8 mouse cellular contexts compared by ENCODE assay signal in the genomic region with DNA sequence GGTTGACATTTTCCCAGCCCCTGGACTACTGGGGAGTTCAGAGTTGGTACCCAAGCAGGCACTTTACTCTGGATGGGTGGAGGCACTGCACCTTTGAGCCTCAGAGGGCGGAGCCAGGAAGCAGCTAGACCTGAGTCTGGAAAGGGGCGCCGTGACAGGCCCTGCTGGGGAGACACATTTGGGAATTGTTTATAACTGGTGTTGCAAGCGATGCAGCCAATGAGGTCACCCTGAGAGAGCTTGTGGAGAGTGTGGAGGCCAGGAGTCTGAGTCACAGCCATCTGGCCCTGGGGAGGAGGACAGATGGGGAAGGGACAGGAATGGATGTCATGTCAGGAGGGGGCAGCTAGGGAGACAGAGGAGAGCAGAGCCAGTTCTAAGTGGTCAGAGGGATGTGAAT.
DNase-seq lines count a peak whose midpoint lies in the region; ATAC-seq and TF ChIP-seq lines count a peak whose summit lies in the region.

No protein-coding gene starts in this region.

- peaks cover 17% of the 10 kb centered on the region for H3K4me1 ChIP-seq in hindbrain, embryonic 11.5 days (replicated peaks; ENCODE audit: control insufficient read depth, insufficient read depth, low read length)
- H3K4me1 ChIP-seq in hindbrain, embryonic 14.5 days (replicated peaks; ENCODE audit: control insufficient read depth, insufficient read depth, low read length) = peaks cover 57% of the 10 kb centered on the region
- H3K4me1 ChIP-seq in embryonic facial prominence, embryonic 12.5 days = peaks cover 47% of the 10 kb centered on the region
- H3K4me1 ChIP-seq in heart, embryonic 16.5 days (ENCODE audit: control insufficient read depth, insufficient read depth, low read length) = peaks cover 89% of the 10 kb centered on the region
- peaks cover 39% of the 10 kb centered on the region for H3K4me1 ChIP-seq in lung, embryonic 14.5 days (ENCODE audit: insufficient read depth)

- no peaks in the 10 kb centered on the region for H3K27me3 ChIP-seq in hindbrain, embryonic 11.5 days (ENCODE audit: control insufficient read depth, insufficient read depth, low read length)
- no peaks in the 10 kb centered on the region for H3K27me3 ChIP-seq in hindbrain, embryonic 14.5 days (ENCODE audit: control insufficient read depth, insufficient read depth, low read length)
- H3K27me3 ChIP-seq in Patski = no peaks in the 10 kb centered on the region
- no peaks in the 10 kb centered on the region for H3K27me3 ChIP-seq in embryonic facial prominence, embryonic 12.5 days
- H3K27me3 ChIP-seq in heart, embryonic 16.5 days (ENCODE audit: control insufficient read depth, insufficient read depth, low read length) = no peaks in the 10 kb centered on the region
- H3K27me3 ChIP-seq in lung, embryonic 14.5 days (ENCODE audit: insufficient read depth, low read length) = no peaks in the 10 kb centered on the region

- H3K9me3 ChIP-seq in hindbrain, embryonic 11.5 days (ENCODE audit: control insufficient read depth, low read length) = no peaks in the 10 kb centered on the region
- H3K9me3 ChIP-seq in hindbrain, embryonic 14.5 days (ENCODE audit: control insufficient read depth, low read length) = no peaks in the 10 kb centered on the region
- H3K9me3 ChIP-seq in embryonic facial prominence, embryonic 12.5 days = no peaks in the 10 kb centered on the region
- no peaks in the 10 kb centered on the region for H3K9me3 ChIP-seq in heart, embryonic 16.5 days (replicated peaks; ENCODE audit: control insufficient read depth, low read length)
- H3K9me3 ChIP-seq in lung, embryonic 14.5 days (ENCODE audit: low read depth, low read length) = no peaks in the 10 kb centered on the region

- 0 out of 2 replicates have a peak overlapping the region, but pooled peaks have one; percentile 10 for H3K27ac ChIP-seq in hindbrain, embryonic 11.5 days (ENCODE audit: low read depth, low read length)
- H3K27ac ChIP-seq in hindbrain, embryonic 14.5 days = no peak overlapping the region
- H3K27ac ChIP-seq in embryonic facial prominence, embryonic 12.5 days = 0 out of 2 replicates have a peak overlapping the region, but pooled peaks have one; percentile 0
- H3K27ac ChIP-seq in heart, embryonic 16.5 days (ENCODE audit: low read length) = peak overlapping the region; percentile 75
- peak overlapping the region; percentile 30; the same call in 1 of the 2 replicates for H3K27ac ChIP-seq in lung, embryonic 14.5 days (ENCODE audit: low read depth)

- H3K4me3 ChIP-seq in hindbrain, embryonic 11.5 days (ENCODE audit: low read depth, low read length) = no peak overlapping the region
- no peak overlapping the region for H3K4me3 ChIP-seq in hindbrain, embryonic 14.5 days (replicated peaks; ENCODE audit: low read length)
- H3K4me3 ChIP-seq in embryonic facial prominence, embryonic 12.5 days = no peak overlapping the region
- no peak overlapping the region for H3K4me3 ChIP-seq in heart, embryonic 16.5 days (ENCODE audit: low read length)
- H3K4me3 ChIP-seq in lung, embryonic 14.5 days (ENCODE audit: low read depth, low read length) = no peak overlapping the region

- no peak for TF ChIP-seq CTCF in Patski (IDR thresholded peaks at IDR 0.05)
- TF ChIP-seq CTCF in lung, embryonic 14.5 days (IDR thresholded peaks at IDR 0.05; ENCODE audit: low read depth) = no peak

- no peak for DNase-seq in hindbrain, embryonic 11.5 days (ENCODE audit: low spot score)
- no peak for DNase-seq in hindbrain, embryonic 14.5 days (ENCODE audit: low spot score)
- no peak for DNase-seq in Patski (ENCODE audit: low read depth, low spot score)
- DNase-seq in lung, embryonic 14.5 days = no peak
- DNase-seq in telencephalon, adult 2 months (ENCODE audit: low read depth, low spot score) = peak; percentile 17
- no peak for DNase-seq in urinary bladder, postnatal 10 days (ENCODE audit: low spot score)

- CTCF ChIA-PET in Patski (lab: Charles Lee) = interaction anchor here (0.6 to 0.8 kb wide), 3 partner anchors 9 to 1888 kb away, joined by 3 to 4 read pairs (median 3); no protein-coding TSS in a partner anchor

- no peaks in the 10 kb centered on the region for H3K36me3 ChIP-seq in hindbrain, embryonic 11.5 days (ENCODE audit: control insufficient read depth, insufficient read depth, low read length)
- no peaks in the 10 kb centered on the region; the same call in 1 of the 2 replicates for H3K36me3 ChIP-seq in hindbrain, embryonic 14.5 days (replicated peaks; ENCODE audit: control insufficient read depth, insufficient read depth)
- H3K36me3 ChIP-seq in embryonic facial prominence, embryonic 12.5 days = peaks cover 10% of the 10 kb centered on the region; the same call in 1 of the 2 replicates
- no peaks in the 10 kb centered on the region for H3K36me3 ChIP-seq in heart, embryonic 16.5 days (ENCODE audit: control insufficient read depth, insufficient read depth)
- H3K36me3 ChIP-seq in lung, embryonic 14.5 days (ENCODE audit: insufficient read depth) = 0 out of 2 replicates have a peak, but pooled peaks cover 3% of the 10 kb centered on the region

- no peak overlapping the region for H3K4me2 ChIP-seq in hindbrain, embryonic 11.5 days (replicated peaks; ENCODE audit: low read depth, low read length)
- H3K4me2 ChIP-seq in hindbrain, embryonic 14.5 days (replicated peaks) = no peak overlapping the region
- H3K4me2 ChIP-seq in embryonic facial prominence, embryonic 12.5 days (replicated peaks) = no peak overlapping the region
- H3K4me2 ChIP-seq in heart, embryonic 16.5 days (ENCODE audit: low read depth, low read length) = no peak overlapping the region
- H3K4me2 ChIP-seq in lung, embryonic 14.5 days = no peak overlapping the region

- no peak overlapping the region for H3K9ac ChIP-seq in hindbrain, embryonic 11.5 days (ENCODE audit: low read depth, low read length)
- H3K9ac ChIP-seq in hindbrain, embryonic 14.5 days = no peak overlapping the region
- H3K9ac ChIP-seq in embryonic facial prominence, embryonic 12.5 days = no peak overlapping the region
- H3K9ac ChIP-seq in heart, embryonic 16.5 days (ENCODE audit: low read length) = no peak overlapping the region; the same call in 1 of the 2 replicates
- no peak overlapping the region for H3K9ac ChIP-seq in lung, embryonic 14.5 days

- ATAC-seq in hindbrain, embryonic 11.5 days (ENCODE audit: low FRiP score) = peak; percentile 29; the same call in 1 of the 2 replicates
- no peak for ATAC-seq in hindbrain, embryonic 14.5 days (ENCODE audit: low FRiP score)
- peak; percentile 72 for ATAC-seq in Patski
- no peak for ATAC-seq in embryonic facial prominence, embryonic 12.5 days (ENCODE audit: insufficient number of reproducible peaks, insufficient read depth, low FRiP score, low TSS enrichment)
- ATAC-seq in heart, embryonic 16.5 days (replicated peaks; ENCODE audit: extremely low read depth, insufficient read depth, low FRiP score) = 0 out of 2 replicates have a peak, but pooled peaks have one; percentile 16
- ATAC-seq in lung, embryonic 14.5 days (ENCODE audit: insufficient read depth) = no peak

- POLR2A ChIA-PET in Patski (lab: Charles Lee) = no interaction called here

- 62% methylated on average over 4 of the region's 4 CpGs for WGBS in hindbrain, embryonic 11.5 days
- 42% methylated on average over 4 of the region's 4 CpGs for WGBS in hindbrain, embryonic 14.5 days
- WGBS in embryonic facial prominence, embryonic 12.5 days = 60% methylated on average over 4 of the region's 4 CpGs
- 38% methylated on average over 4 of the region's 4 CpGs for WGBS in heart, embryonic 16.5 days
- WGBS in lung, embryonic 14.5 days = 42% methylated on average over 4 of the region's 4 CpGs

- in situ Hi-C loops in Patski (cut with MboI; ENCODE audit: low pct_unique_long_range_greater_than_20kb) = no loop called here

Comparison
In these comparisons a context has a peak if more than half of its experiments do, and no peak if none do; other contexts are left out.
1. ATAC-seq: peak in hindbrain, embryonic 11.5 days (single experiment), Patski (single experiment) and heart, embryonic 16.5 days (single experiment); none in hindbrain, embryonic 14.5 days (single experiment), embryonic facial prominence, embryonic 12.5 days (single experiment) and lung, embryonic 14.5 days (single experiment).